Mouse (Mus musculus) adrenal gland, postnatal 14 days (tissue): ENCODE data around the gene Fam189b. TPM values are rescaled to one million over a fixed set of nuclear protein-coding genes. Genes with fewer than 3 reads are reported as not detected.

ENCODE experiments used
- DNase-seq: peaks from one replicate; pipeline ENCODE4 v3.0.0; 2021; ENCODE audit warnings: mixed read lengths
- total RNA-seq: library from RNA; stranded (reverse); gene quantifications from 2 replicates; pipeline ENCODE4 v1.2.3, GENCODE M21; 2021

Fam189b gene
- total RNA-seq, 1 experiment from 2014 or later, result 15.0 TPM

DNA sequence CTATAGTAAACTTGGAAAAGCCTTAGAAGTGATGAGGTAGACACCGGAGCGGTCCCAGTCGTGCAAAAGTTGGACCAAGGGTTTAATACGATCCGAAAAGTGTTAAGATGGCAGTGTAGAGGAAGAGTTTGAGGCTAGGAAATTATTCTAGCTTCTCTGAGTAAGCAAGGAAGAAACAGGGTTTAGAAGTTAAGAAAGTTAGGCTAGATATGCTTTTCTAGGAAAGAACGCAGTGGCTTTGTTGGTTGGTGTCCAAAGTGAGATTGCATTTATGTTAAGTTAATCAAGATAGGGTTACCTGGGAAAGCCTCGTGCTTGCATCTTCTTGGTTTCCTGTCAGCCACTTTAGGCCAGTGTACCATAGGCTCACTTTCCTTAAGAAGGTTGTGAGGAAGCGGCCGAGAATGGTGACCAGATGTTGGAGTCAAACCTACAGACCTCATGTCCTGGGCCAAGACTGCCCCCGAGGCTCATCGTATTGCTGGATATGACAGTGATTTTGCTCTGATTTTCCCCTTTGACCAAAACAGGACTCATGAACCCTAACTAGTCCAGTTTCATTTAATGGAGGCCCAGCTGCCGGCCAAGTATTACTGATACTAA, 17.6 kb upstream of the Fam189b start:
- DNase-seq, result no peak

DNA sequence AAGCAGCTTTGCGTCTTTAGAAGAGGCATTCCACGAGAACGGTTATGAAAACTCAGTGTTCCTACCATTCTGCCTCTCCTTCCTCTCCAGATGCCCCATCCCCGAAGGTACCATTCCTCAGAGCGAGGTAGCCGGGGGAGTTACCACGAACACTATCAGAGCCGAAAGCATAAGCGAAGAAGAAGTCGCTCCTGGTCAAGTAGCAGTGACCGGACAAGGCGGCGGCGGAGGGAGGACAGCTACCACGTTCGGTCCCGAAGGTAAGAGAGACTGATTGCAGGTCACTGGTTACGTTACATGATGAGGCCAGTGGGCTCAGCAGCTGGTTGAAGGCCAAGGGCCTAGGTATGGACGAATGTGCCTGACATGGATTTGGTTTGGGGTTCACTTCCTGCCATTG, 16.0 kb upstream of the Fam189b start:
- DNase-seq, result no peak

DNA sequence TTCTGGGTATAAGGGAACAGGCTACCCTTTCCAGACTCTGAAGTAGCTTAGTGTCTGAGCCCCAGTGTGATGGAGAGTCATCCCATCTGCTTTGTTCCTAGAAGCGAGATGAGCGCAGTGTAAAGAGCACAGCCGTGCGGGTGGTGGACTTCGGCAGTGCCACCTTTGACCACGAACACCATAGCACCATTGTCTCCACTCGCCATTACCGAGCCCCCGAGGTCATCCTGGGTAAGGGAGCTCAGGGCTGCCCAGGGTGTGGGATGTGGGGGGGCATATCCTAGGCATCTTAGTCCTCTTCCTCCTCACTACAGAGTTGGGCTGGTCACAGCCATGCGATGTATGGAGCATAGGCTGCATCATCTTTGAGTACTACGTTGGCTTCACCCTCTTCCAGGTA, 8.1 kb upstream of the Fam189b start:
- no peak for DNase-seq

DNA sequence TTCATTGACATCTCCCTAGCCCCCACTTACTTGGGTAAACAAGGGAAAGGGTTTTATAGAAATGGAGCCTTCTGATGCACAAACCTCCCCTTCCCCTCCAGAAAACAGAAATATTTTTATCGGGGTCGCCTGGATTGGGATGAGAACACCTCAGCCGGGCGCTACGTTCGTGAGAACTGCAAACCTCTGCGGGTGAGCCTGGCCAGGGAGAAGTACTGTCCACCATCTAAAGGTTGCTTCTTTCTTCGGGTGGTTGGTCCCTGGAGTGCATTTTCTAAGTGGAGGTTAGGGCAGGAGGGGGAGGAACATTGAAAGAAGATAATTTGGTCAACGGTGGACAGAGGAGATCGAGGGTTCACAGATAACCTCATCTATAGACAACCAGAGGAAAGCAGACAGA, 7.4 kb upstream of the Fam189b start:
- DNase-seq, result no peak

DNA sequence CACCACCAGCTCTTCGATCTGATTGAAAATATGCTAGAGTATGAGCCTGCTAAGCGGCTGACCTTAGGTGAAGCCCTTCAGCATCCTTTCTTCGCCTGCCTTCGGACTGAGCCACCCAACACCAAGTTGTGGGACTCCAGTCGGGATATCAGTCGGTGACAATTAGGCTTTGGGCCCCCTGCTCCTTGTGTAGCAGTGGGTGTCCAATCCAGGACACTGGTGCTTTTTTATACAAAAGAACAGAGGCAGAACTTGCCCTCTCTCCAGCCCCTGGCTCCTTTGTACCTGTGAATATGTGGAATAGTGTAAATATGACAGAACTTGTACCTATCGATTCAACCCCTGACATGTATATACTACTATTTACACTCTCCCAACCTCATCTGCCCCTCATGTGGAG, 6.5 kb upstream of the Fam189b start:
- DNase-seq, result no peak

DNA sequence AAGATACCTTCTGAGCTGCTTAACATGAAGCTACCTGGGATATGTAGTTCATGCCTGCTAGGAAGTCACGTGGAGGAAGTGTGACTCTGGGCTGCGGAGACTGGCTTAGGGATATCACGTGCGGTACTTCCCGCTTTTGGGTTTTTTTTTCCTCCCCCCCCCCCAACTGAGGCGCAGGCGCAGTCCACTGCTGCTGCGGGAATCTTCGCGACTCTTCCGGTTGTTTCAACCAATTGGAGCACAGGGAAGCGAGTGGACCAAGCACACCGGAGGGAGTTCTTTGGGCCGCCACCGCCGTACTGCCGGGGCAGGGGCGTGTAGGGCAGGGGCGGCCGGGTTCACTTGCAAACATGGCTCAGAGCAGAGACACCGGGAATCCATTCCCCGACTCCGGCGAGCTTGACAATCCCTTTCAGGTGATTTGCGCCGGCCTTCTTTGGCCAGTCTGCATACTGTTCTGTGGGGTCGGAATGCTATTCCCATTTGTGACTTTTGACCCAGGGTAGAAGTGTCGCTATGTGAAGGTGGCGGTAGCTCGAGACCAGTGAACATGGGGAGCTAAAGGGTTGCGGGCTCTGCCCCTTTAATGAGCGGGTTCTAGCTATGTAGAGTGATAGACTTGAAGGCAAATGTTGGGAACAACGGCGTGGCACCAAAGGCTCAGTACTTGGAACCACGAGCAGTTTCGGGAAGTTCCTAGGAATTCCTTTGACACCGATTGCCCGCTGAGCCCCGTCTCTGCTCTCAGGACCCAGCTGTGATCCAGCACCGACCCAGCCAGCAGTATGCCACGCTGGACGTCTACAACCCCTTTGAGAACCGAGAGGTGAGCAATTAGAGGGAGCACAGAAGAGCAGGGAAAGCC, 5.5 kb upstream of the Fam189b start, which contains the start of gene Scamp3:
TSS of gene Scamp3 (plus strand) at position 232 of the 865 bp plus-strand sequence.
- peak; percentile 92 for DNase-seq

DNA sequence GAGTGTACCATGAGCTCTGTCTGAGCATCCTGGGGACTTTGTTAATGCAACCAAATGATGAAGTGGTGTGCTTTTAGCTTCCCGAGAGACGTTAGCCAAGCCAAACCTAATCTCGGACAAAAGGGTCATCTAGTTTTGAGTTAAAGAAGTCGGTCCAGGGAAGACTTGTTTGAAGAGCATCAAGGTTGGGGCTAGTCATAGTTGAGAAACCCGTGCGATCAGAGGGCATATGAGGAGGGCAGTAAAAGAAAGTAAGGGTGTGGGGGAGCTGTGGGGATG, 4.9 kb upstream of the Fam189b start:
- DNase-seq, result no peak

DNA sequence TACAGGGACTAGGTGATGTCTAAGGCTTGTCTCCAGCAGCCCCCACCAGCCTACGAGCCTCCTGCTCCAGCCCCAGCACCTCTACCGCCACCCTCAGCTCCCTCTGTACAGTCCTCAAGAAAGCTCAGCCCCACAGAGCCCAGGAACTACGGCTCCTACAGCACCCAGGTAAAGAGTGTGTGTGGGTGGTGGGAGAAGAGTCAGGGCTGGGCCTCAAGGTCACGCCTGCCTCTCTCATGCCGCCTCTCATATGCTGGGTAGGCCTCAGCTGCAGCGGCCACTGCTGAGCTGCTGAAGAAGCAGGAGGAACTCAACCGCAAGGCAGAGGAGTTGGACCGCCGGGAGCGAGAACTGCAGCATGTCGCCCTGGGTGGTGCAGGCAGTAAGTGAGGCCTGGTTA, 3.9 kb upstream of the Fam189b start:
- no peak for DNase-seq

DNA sequence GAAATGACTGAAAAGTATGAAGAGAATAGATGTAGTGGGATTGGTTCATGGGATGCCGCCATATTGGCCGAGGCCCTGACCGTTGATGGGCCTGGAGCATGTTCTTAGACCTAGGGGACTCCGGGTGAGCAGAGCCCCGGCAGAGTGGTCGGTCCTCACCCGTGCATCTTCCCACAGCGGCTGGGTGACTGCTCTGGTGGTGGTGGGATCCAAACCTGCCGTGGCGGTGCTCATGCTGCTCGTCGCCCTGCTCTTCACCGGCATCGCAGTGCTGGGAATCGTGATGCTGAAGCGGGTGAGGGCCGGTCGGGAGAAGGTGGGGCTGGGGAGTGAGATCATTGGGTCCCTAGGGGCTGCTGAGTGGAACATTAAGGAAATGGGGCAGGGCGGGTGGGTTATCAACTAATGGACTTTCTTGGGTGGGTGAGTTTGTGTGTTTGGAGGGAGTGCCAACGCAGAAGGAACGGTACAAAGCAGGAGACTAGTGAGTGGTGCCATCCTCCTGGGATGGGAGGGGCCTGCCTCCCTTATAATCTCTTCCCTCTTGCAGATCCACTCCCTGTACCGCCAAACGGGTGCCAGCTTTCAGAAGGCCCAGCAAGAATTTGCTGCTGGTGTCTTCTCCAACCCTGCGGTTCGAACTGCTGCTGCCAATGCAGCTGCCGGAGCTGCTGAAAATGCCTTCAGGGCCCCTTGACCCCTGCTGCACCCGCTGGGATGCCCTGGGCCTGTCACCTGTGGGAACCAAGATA, 1.0 kb upstream of the Fam189b start:
- no peak for DNase-seq

DNA sequence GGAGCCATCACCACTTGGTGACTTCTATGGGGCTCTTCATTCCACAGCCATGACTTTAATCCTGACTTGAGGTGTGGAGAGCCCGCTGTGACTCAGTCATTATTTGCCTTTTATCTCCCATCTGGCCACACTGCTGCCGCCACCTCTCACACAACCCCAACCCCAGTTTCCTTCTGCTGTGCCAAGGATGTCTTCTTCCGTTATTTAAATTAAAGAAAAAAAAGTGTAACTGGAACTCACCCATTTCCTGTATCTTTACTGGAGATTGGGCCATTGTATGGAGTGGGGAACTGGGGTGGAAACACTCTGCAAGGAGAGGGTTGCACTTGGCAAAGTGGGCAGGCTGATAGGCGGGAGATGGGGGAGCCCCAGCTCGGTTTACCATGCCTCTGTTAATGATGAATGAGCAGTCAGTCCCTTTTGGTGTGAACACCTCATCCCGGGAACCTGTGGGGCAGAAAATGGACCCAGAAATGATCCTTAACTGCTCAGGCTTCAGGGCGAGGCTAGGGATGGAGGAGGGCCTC, 349 bp upstream of the Fam189b start:
- DNase-seq, result no peak

DNA sequence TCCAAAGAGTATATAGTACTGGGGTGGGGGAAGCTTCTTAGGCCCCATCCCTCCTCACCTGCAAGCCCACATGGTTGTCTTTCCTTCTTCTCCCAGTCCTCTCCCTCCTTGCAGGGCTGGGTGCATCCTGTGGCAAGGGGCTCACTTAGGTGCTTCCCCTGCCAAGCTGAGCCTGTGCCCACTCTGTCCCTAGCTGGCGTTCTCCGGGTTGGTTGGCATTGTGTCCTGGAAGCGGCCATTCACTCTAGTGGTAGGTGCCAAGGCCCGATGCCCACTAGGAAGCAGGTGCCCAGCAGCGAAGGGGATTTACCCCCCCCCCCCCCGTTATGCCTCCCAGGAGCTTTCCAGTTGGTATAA, 994 bp downstream of the Fam189b start:
- DNase-seq, result no peak

DNA sequence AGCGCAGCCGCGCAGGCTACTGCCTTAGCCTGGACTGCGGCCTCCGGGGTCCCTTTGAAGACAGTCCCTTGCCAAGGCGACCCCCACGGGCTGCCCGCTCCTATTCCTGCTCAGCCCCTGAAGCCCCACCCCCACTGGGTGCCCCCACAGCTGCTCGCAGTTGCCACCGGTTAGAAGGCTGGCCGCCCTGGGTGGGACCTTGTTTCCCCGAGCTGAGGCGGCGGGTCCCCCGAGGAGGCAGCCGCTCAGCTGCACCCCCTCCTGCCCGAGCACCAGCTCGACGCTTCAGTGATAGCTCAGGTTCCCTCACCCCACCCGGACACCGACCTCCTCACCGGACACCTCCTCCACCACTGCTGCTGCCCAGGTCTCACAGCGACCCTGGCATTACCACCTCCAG, 4.3 kb downstream of the Fam189b start:
- no peak for DNase-seq

DNA sequence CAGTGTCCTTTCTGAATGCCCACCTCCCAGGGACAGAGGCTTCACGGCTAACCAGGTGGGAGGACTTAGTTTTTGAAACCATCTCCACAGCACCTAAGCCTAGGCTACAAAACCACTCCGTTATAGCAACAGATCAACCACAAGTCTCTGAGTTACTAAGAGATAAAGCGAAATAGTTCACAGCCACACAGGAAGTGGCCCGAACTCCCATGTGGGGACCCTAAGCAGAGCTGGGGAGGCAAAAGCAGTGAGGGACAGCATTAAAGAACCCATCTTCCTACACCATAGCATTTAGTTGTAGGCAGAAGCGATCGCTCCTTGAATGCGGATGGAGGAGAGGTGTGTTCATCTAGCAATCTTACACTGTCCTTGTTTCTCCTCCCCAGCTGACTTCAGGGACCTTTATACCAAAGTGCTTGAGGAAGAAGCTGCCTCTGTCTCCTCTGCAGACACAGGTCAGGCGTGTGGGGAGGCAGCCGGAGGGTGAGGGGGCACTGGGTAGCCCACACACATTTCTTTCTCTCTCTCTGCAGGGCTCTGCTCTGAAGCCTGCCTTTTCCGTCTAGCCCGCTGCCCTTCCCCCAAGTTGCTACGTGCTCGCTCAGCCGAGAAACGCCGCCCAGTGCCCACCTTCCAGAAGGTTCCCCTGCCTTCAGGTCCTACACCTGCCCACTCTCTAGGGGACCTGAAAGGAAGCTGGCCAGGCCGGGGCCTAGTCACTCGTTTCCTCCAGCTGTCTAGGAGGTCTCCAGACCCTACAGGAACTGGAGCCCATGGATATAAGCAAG, 4.9 kb downstream of the Fam189b start:
- no peak for DNase-seq

DNA sequence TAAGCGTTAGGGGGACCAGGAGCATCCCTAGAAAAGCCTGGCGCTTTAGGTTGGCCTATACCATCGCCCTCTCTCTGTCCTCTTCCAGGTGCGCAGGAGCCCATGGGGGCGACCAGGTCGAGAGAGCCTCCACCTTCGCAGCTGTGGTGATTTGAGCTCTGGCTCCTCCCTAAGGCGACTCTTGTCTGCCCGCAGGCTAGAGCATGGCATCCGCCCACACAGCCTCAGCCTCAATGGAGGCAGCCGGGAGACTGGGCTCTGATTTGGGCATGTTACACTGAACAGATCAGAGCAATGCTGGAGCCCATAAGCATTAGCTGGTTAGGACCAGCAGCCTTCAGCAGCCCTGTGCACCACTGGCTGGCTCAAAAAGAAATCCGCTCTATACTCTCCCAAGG, 5.5 kb downstream of the Fam189b start:
- DNase-seq, result no peak

DNA sequence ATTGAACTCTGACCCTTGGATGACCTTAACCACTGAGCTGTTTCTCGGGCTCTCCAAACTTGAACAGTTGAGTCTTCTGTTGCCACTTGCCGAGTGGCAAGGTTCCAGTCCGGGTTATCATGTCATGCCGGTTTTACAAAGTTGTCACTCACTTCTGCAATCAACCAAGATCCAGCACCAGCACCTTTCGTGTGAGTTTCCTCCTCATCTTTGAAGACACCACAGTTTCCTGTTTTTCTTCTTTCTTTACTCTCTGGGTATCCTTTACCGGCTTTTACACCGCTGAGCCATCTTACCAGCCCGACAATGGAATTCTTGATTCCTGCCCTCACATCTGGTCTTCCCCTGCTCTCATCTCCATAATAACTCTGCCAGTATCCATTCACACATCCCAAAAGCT, 7.5 kb downstream of the Fam189b start:
- DNase-seq, result no peak

DNA sequence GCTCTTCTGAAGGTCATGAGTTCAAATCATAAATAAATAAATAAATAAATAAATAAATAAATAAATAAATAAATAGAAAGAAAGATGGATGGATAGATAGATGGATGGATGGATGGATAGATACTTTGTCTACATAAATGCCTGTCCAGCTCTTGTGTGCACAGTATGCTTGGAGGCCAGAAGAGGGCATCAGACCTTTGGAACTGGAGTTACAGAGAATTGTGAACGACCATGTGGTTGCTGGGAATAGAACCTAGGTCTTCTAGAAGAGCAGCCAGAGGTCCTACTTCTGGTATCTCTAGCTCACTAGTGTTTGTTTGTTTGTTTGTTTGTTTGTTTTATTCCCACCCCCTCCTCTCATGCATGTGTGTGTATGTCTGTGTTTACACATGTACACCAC, 10.4 kb downstream of the Fam189b start:
- DNase-seq, result no peak

DNA sequence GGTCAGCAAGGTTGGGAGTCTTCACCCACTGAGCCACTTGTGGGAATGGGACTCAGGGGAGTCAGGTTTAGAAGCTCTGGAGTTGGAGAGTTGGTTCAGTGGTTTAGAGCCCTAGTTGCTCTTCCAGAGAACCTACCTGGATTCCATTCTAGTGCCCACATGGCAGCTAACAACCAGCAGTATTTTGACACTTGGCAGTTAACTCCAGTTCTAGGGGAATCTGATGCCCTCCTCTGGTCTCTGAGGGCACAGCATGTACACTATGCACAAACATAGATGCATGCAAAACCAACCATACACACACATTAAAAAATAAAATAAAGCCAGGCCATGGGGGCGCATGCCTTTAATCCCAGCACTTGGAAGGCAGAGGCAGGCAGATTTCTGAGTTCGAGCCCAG, 10.9 kb downstream of the Fam189b start:
- no peak for DNase-seq

DNA sequence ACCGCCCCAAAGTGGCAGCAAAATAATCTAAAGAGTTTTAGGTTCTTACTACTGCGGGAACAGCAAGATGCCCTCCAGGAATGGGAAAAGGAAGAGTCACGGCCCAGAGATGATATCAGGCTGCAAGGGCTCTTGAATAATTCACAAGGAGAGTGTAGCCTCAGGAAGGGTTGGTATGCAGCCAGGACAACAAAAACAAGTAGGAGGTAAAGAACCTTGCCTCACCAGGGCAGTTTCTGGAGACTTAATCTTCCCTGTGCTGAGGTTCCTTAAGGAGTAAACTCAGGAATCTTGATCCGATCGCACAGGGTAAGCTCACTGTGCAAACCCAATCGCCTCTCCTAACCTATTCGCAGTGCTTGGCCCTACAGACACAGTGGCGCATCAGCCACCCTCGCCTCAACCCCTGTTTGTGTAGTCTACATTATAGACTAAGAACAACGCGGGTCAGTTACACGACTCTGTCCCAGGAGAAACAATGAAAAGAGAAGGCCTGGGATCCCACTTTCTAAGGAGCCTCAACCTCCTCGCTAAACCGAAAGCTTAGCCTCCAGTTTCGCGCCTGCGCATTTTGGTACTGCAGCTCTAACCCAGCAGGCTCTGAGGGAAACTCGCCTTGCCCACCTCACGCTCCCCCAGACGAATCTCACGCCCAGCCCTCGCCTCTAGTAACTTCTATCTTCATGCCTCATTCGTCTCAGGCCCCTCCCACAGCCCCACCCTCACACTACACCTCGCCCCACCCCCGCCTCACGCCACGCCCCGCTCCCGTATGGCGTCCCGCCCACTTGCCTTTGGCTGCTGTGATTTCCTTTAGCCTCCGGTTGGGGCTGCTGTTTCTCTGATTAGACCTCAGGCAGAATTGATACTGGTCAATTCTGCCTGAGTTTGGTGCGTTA, 13.3 kb downstream of the Fam189b start:
- peak; percentile 95 for DNase-seq

DNA sequence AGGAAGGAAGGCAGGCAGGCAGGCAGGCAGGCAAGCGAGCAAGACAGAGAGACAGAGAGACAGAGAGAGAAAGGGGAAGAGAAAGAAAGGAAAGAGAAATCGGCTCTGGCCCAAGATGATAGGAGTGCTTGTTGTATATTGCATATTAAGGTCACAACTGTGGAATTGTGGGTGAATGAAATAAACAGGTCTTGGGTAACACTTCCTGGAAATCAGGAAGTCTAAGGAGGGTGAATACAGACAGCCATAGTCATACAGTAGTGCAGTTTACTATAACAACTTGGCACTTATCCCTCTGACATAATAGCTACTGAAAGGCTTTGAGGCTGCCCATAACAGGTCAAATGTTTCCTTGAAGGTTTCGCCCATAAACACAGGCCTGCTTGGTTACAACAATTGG, 16.9 kb downstream of the Fam189b start:
- no peak for DNase-seq

DNA sequence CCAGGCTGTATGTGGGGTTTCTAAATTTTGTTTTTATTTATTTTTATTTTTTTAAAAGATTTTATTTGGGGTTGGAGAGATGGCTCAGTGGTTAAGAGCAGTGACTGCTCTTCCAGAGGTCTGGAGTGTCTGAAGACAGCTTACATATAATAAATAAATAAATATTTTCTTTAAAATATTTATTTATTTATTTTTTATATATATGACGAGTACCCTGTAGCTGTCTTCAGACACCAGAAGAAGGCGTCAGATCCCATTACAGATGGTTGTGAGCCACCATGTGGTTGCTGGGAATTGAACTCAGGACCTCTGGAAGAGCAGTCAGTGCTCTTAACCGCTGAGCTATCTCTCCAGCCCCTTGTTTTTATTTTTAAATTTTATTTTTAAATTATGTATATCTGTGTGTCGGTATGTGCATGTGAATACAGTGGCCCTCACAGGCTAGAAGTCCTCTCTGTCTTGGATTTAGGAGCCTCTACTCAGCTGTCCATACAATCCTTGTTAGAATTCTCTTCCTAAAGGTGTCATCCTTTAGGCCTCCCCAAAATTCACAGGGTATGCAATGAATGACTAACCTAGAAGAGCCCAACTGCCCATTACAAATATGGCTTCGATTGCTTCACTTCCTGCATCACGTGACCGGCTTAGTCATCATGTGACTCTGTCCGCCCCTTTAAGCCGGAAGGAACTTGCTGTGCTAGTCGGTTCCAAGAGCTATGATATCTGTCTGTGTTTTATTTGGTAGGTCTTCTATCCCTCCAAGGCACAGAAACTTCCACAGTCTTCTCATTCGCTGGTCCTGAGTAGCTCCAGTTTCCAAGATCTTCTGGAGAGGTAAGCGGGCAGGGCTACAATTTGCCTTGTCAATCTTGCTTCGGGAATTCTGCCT, 19.6 kb downstream of the Fam189b start, which contains the start of gene Gba:
TSS of gene Gba (plus strand) at position 676 of the 889 bp plus-strand sequence.
- DNase-seq, result peak; percentile 89
